Mouse (Mus musculus): Measurements from ENCODE around the gene Gm7102. TPM values are rescaled to one million over a fixed set of nuclear protein-coding genes. Genes with fewer than 3 reads are reported as not detected.

Gene Gm7102
- polyA plus RNA-seq, 1 experiment, result 0.16 TPM

GRCm38 (mm10) chr19:61140342-61141206 lies 35.5 kb downstream of the Gm7102 start, which contains the start of gene Zfp950:
TSS of gene Zfp950 (minus strand) at chr19:61140840.
- H3K36me3 ChIP-seq (replicated peaks; ENCODE audit: low read length), result peaks cover 13% of the 10 kb centered on the region
- TF ChIP-seq FLI1 (IDR thresholded peaks at IDR 0.05; ENCODE audit: low read length), result no peak
- no peak for TF ChIP-seq GATA1 (IDR thresholded peaks at IDR 0.05; ENCODE audit: borderline replicate concordance, low read length)
- H3K27me3 ChIP-seq (replicated peaks), result no peaks in the 10 kb centered on the region
- H3K9me3 ChIP-seq, result no peaks in the 10 kb centered on the region
- H3K4me1 ChIP-seq, result peaks cover 25% of the 10 kb centered on the region
- H3K4me3 ChIP-seq (replicated peaks), result peak within 1 kb of the TSS; percentile 92

GRCm38 (mm10) chr19:61138655-61139054 lies 37.5 kb downstream of the Gm7102 start:
- Histone ChIP-seq H3K4me3 (replicated peaks) (no peak overlapping the region), H3K9me3 (no peaks in the 10 kb centered on the region), H3K4me1 (peaks cover 29% of the 10 kb centered on the region), H3K36me3 (replicated peaks; ENCODE audit: low read length) (peaks cover 16% of the 10 kb centered on the region), H3K27me3 (replicated peaks) (no peaks in the 10 kb centered on the region)
- TF ChIP-seq GATA1 (IDR thresholded peaks at IDR 0.05; ENCODE audit: borderline replicate concordance, low read length), result no peak
- TF ChIP-seq FLI1 (IDR thresholded peaks at IDR 0.05; ENCODE audit: low read length), result no peak

DNA sequence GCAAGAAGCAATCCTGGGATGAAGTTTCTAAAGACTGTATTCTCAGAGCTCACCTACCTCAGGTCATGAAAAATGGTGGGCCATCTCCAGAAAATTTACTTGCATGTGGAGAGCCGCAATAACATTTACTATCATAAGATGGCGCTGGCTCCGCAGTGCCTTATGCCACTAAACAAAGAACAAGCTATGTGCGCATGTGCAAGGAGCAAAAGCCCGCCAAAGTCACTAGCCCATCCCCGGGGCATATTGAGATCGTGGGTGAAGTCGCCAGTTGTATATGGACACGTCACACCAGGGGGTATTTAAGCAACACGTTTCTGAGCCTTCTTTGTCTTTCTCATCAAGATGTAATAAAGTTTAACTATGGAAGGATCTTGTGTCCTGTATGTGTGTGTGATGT lies 45.0 kb downstream of the Gm7102 start:
- H3K4me3 ChIP-seq (replicated peaks), result no peak overlapping the region
- TF ChIP-seq GATA1 (IDR thresholded peaks at IDR 0.05; ENCODE audit: borderline replicate concordance, low read length), result no peak
- TF ChIP-seq FLI1 (IDR thresholded peaks at IDR 0.05; ENCODE audit: low read length), result no peak
- H3K36me3 ChIP-seq (replicated peaks; ENCODE audit: low read length), result peaks cover 41% of the 10 kb centered on the region
- peaks cover 4% of the 10 kb centered on the region; the same call in 1 of the 2 replicates for H3K9me3 ChIP-seq
- peaks cover 4% of the 10 kb centered on the region; the same call in 1 of the 2 replicates for H3K4me1 ChIP-seq
- no peaks in the 10 kb centered on the region for H3K27me3 ChIP-seq (replicated peaks)

Other genes with a start within 250 kb of the Gm7102 start
- gene Zfp950, start 35.5 kb downstream of the Gm7102 start, polyA plus RNA-seq (2012; ENCODE audit: insufficient read depth, low replicate concordance), result 0.15 TPM in 1 of 2 replicates, not detected in the other
- not detected in 2 replicates for gene Gm6020, start 7.6 kb upstream of the Gm7102 start, polyA plus RNA-seq (2012; ENCODE audit: insufficient read depth, low replicate concordance)
- 50.3 and 57.5 TPM in 2 replicates for gene Csf2ra, start 52.1 kb upstream of the Gm7102 start, polyA plus RNA-seq (2012; ENCODE audit: insufficient read depth, low replicate concordance)
- not detected in 2 replicates for gene Gm21060, start 120.8 kb upstream of the Gm7102 start, polyA plus RNA-seq (2012; ENCODE audit: insufficient read depth, low replicate concordance)